Mouse (Mus musculus): ENCODE data around the gene Hvcn1. TPM values are rescaled to one million over a fixed set of nuclear protein-coding genes. Genes with fewer than 3 reads are reported as not detected.
"Not testable (repeated sequence)": the region's sequence is repeated elsewhere in the genome, so short reads cannot be mapped to it uniquely, and the experiment has no call there.

Gene Hvcn1
- total and polyA plus RNA-seq, 2 experiments, result 1.5 to 1.7 TPM

DNA sequence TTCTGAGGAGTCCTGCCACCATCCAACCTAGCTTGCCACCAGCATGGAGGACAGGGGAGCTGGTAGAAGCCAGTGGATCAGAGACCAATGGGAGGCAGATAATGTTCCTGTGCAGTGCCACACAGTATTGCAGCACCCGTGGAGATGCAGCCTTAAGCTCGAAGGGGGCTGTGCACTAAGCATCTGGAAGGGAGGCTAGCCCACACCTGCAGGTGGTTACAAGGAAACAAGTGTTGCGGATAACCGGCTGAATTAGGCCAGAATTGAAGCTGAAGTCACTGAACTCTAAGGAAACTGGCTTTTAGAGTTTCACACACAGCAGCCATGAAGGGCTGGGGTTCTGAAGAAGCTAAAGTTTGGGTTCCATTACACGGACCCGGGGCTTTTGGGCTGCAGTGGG lies 2.3 kb downstream of the Hvcn1 start:
- no peaks in the 10 kb centered on the region for H3K36me3 ChIP-seq (ENCODE audit: control insufficient read depth, insufficient read depth, low read length)
- no peak overlapping the region for H3K9ac ChIP-seq (ENCODE audit: low read depth, low read length)
- no peak for DNase-seq (ENCODE audit: extremely low read depth, low read depth, low spot score)
- TF ChIP-seq CTCF (IDR thresholded peaks at IDR 0.05; ENCODE audit: low read depth, low read length) (no peak), POLR2A (IDR thresholded peaks at IDR 0.05; ENCODE audit: extremely low read depth, insufficient read depth, low read length) (no peak)
- no peaks in the 10 kb centered on the region for H3K4me1 ChIP-seq (ENCODE audit: control insufficient read depth, insufficient read depth, low read length)
- no peak overlapping the region for H3K27ac ChIP-seq (replicated peaks; ENCODE audit: insufficient read depth, low read depth, low read length)
- no peaks in the 10 kb centered on the region for H3K79me2 ChIP-seq (ENCODE audit: control insufficient read depth, insufficient read depth, low read length)
- H3K27me3 ChIP-seq (ENCODE audit: control insufficient read depth, insufficient read depth, low read length), result no peaks in the 10 kb centered on the region
- H3K4me3 ChIP-seq (ENCODE audit: insufficient read depth, low read depth, low read length), result no peak overlapping the region
- 76% methylated on average over 6 of the region's 6 CpGs for WGBS

DNA sequence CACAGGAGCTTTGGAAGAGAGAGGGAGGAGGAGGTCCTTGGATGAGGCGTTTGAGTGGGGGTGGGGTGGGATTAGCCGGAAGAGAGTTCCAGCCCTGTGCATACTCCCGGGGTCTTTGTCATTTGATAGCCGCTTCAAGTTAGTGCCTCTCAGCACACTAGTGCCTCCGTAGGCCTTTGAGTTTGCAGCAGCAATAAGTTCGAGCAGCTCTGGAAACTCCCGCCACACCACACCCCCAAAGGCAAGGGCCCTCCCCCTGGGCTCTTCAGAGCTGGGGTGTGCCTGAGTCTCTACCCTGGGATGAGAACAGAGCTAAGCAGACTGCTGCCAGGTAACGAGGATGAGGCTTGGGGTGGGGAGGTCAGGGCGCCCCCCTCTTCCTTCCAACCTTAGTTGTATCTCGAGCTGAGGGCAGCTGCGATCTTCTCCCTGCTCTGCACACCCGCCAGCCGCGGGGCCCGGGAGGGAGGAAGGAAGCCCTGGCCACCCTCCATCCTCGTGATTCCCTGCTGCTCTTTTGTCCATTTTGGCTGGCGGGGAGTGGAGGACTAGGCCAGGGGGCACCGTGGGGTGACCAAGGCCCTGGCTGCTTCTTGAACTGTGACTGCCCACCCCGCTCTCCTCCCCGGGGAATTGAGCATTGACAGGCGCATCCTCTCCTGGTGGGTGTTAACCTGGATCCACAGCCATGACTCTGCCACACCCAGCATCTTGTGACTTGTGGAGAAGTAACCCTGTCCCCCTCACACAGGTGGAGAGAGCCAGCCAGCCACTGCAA lies 3.2 kb downstream of the Hvcn1 start:
- H3K27ac ChIP-seq (replicated peaks; ENCODE audit: insufficient read depth, low read depth, low read length), result 0 out of 2 replicates have a peak overlapping the region, but pooled peaks have one; percentile 14
- H3K4me3 ChIP-seq (ENCODE audit: insufficient read depth, low read depth, low read length), result peak overlapping the region; percentile 58
- no peaks in the 10 kb centered on the region for H3K79me2 ChIP-seq (ENCODE audit: control insufficient read depth, insufficient read depth, low read length)
- peak overlapping the region; percentile 70 for H3K9ac ChIP-seq (ENCODE audit: low read depth, low read length)
- H3K27me3 ChIP-seq (ENCODE audit: control insufficient read depth, insufficient read depth, low read length), result no peaks in the 10 kb centered on the region
- H3K4me1 ChIP-seq (ENCODE audit: control insufficient read depth, insufficient read depth, low read length), result no peaks in the 10 kb centered on the region
- no peak for DNase-seq (ENCODE audit: extremely low read depth, low read depth, low spot score)
- TF ChIP-seq CTCF (IDR thresholded peaks at IDR 0.05; ENCODE audit: low read depth, low read length), result no peak
- TF ChIP-seq POLR2A (IDR thresholded peaks at IDR 0.05; ENCODE audit: extremely low read depth, insufficient read depth, low read length), result no peak
- no peaks in the 10 kb centered on the region for H3K36me3 ChIP-seq (ENCODE audit: control insufficient read depth, insufficient read depth, low read length)
- 27% methylated on average over 20 of the region's 21 CpGs for WGBS

DNA sequence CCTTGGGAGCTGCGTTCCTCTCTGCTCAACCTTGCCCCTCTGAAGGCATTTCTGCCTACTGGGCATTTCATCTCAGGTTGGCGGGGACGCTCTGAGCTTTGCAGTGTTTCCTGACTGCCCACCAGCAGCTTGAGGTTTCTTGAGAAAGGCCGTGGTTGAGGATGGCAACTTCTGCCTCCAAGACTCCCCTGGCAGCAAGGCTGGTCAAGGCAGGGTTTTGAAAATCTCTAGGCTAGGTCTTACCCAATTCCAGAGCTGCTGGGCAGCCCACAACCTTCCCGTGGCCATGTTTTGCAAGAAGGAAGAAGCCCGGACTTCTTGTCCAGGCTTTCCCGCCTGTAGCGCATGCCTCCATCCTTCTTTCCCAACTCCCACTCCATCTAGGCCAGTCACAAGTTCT lies 4.3 kb downstream of the Hvcn1 start:
- Histone ChIP-seq H3K36me3 (ENCODE audit: control insufficient read depth, insufficient read depth, low read length) (no peaks in the 10 kb centered on the region), H3K79me2 (ENCODE audit: control insufficient read depth, insufficient read depth, low read length) (no peaks in the 10 kb centered on the region), H3K4me3 (ENCODE audit: insufficient read depth, low read depth, low read length) (no peak overlapping the region), H3K27me3 (ENCODE audit: control insufficient read depth, insufficient read depth, low read length) (no peaks in the 10 kb centered on the region), H3K9ac (ENCODE audit: low read depth, low read length) (no peak overlapping the region), H3K27ac (replicated peaks; ENCODE audit: insufficient read depth, low read depth, low read length) (no peak overlapping the region), H3K4me1 (ENCODE audit: control insufficient read depth, insufficient read depth, low read length) (no peaks in the 10 kb centered on the region)
- TF ChIP-seq CTCF (IDR thresholded peaks at IDR 0.05; ENCODE audit: low read depth, low read length), result no peak
- no peak for TF ChIP-seq POLR2A (IDR thresholded peaks at IDR 0.05; ENCODE audit: extremely low read depth, insufficient read depth, low read length)
- WGBS, result 93% methylated on average over 8 of the region's 8 CpGs
- no peak for DNase-seq (ENCODE audit: extremely low read depth, low read depth, low spot score)

DNA sequence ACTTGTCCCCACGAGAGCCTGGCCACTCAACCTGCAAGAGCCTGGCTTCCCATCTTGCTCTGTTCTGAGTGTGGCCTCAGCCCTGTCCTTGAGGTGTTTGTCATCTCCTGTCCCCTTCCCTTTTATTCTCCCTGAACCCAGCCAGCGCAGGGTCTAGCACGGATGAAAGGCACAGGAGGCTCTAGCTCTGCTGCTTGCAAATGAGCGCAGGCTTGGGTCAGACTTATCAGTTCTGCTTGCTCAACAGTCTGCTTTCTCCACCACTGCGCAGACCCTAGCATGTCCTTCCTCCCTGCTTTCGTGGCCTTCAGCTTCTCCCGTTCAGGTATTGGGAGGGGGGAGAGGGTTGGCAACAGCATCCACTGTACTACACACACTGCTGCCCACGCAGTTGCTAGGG lies 5.5 kb downstream of the Hvcn1 start:
- H3K27me3 ChIP-seq (ENCODE audit: control insufficient read depth, insufficient read depth, low read length), result no peaks in the 10 kb centered on the region
- no peaks in the 10 kb centered on the region for H3K36me3 ChIP-seq (ENCODE audit: control insufficient read depth, insufficient read depth, low read length)
- WGBS, result 78% methylated on average over 8 of the region's 8 CpGs
- no peak overlapping the region for H3K4me3 ChIP-seq (ENCODE audit: insufficient read depth, low read depth, low read length)
- no peaks in the 10 kb centered on the region for H3K4me1 ChIP-seq (ENCODE audit: control insufficient read depth, insufficient read depth, low read length)
- no peak overlapping the region for H3K9ac ChIP-seq (ENCODE audit: low read depth, low read length)
- no peaks in the 10 kb centered on the region for H3K79me2 ChIP-seq (ENCODE audit: control insufficient read depth, insufficient read depth, low read length)
- no peak for DNase-seq (ENCODE audit: extremely low read depth, low read depth, low spot score)
- TF ChIP-seq CTCF (IDR thresholded peaks at IDR 0.05; ENCODE audit: low read depth, low read length) (no peak), POLR2A (IDR thresholded peaks at IDR 0.05; ENCODE audit: extremely low read depth, insufficient read depth, low read length) (no peak)
- no peak overlapping the region for H3K27ac ChIP-seq (replicated peaks; ENCODE audit: insufficient read depth, low read depth, low read length)

DNA sequence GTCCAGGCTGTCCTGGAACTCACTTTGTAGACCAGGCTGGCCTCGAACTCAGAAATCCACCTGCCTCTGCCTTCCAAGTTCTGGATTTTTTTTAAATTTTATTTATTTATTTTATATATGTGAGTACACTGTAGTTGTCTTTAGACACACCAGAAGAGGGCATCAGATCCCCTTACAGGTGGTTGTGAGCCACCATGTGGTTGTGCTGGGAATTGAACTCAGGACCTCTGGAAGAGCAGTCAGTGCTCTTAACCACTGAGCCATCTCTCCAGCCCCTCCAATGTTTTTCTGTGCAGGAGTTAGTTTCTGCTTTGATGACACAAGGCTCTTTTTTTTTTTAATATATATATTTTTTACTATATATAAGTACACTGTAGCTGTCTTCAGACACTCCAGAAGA lies 6.2 kb downstream of the Hvcn1 start:
- not testable (repeated sequence) for H3K27me3 ChIP-seq (ENCODE audit: control insufficient read depth, insufficient read depth, low read length); H3K4me3 ChIP-seq (ENCODE audit: insufficient read depth, low read depth, low read length); H3K27ac ChIP-seq (replicated peaks; ENCODE audit: insufficient read depth, low read depth, low read length); H3K36me3 ChIP-seq (ENCODE audit: control insufficient read depth, insufficient read depth, low read length); H3K79me2 ChIP-seq (ENCODE audit: control insufficient read depth, insufficient read depth, low read length); DNase-seq (ENCODE audit: extremely low read depth, low read depth, low spot score); H3K9ac ChIP-seq (ENCODE audit: low read depth, low read length); H3K4me1 ChIP-seq (ENCODE audit: control insufficient read depth, insufficient read depth, low read length)
- WGBS, result 100% methylated on average over 1 of the region's 1 CpGs

DNA sequence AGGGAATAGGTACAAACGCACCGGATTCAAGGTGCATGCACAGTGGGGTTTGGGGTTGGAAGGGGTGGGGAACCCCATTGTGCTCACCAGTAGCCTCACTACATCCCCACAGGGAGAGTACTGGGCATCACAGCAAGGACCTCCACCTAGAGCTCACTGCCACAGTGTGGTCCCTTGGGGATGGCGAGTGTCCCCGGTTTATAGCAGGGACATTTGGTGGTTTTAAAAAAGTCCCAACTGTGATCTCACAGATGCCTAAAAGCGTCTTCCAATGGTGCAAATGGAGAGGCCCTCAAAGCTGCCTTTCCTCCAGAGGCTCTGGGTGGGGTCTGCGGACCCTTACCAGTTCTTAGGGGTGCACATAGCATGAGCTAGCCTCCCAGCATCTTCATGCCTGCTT lies 7.3 kb downstream of the Hvcn1 start:
- H3K36me3 ChIP-seq (ENCODE audit: control insufficient read depth, insufficient read depth, low read length), result no peaks in the 10 kb centered on the region
- no peak overlapping the region for H3K4me3 ChIP-seq (ENCODE audit: insufficient read depth, low read depth, low read length)
- WGBS, result 95% methylated on average over 6 of the region's 6 CpGs
- H3K27ac ChIP-seq (replicated peaks; ENCODE audit: insufficient read depth, low read depth, low read length), result no peak overlapping the region
- no peaks in the 10 kb centered on the region for H3K4me1 ChIP-seq (ENCODE audit: control insufficient read depth, insufficient read depth, low read length)
- H3K27me3 ChIP-seq (ENCODE audit: control insufficient read depth, insufficient read depth, low read length), result no peaks in the 10 kb centered on the region
- H3K9ac ChIP-seq (ENCODE audit: low read depth, low read length), result no peak overlapping the region
- no peak for DNase-seq (ENCODE audit: extremely low read depth, low read depth, low spot score)
- no peaks in the 10 kb centered on the region for H3K79me2 ChIP-seq (ENCODE audit: control insufficient read depth, insufficient read depth, low read length)
- TF ChIP-seq POLR2A (IDR thresholded peaks at IDR 0.05; ENCODE audit: extremely low read depth, insufficient read depth, low read length) (no peak), CTCF (IDR thresholded peaks at IDR 0.05; ENCODE audit: low read depth, low read length) (no peak)

Data from liver, adult 2 months (tissue).